Mouse (Mus musculus): ENCODE data around the gene Tyw5.

DNA sequence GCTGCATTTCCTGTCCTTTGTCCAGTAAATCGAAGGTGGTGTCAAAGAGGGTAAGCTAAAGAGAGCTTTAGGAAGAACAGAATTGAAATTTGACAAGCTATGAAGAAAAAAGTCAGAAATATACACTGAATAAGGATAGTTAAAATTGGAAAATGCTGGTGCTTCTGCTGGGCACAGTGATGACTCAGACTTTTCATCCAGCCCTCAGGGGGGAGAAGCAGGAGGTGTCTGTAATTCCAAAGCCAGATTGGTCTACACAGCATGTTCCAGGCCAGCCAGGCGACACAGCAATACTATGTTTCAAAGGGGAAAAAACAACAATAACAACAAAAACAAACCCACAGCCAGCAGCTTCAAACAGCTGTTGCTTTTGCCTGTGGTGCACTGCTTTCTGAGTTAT, 6.5 kb upstream of the Tyw5 start:
- TF ChIP-seq POLR2A (IDR thresholded peaks at IDR 0.05; ENCODE audit: borderline replicate concordance, extremely low read depth, low read depth, low read length): no peak
- no peak for TF ChIP-seq CTCF (IDR thresholded peaks at IDR 0.05; ENCODE audit: insufficient read depth, low read length)

Measured in lung, adult 2 months (tissue).